Mouse (Mus musculus): ENCODE results near the gene Ap3s2.

The Ap3s2 gene

DNA sequence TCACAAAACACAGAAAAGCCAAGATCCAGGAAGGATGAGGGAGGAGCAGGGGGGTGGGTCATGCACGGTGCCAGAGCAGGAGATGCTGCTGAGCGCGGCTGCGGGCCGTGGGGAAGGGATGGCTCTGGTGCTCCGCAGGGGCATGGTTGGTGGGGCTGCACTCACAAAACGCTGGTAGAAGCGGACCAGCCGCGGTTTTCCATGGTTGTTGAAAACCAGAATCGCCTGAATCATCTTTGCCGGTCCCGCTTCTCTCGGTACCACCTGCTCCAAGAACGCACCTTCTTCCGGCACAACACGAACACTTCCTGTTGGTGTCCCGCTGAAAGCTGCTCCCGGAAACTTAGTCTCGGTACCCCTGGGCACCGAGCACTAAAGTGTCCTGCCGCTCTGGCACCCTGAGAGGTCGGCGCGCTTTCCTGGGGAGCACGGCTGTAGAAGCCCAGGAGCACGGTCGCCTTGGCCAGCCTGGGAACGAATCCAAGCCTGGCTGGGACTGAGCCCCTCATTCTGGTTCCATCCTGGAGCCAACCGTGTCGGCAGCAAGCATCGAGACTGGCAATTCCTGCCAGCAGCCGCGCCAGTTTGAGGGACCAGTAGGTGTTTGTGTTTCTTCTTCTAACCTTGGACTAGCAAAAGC is at the start of gene Ap3s2:
Gene Ap3s2, minus strand, starts transcription at position 306 of the 640 bp plus-strand sequence.
- DNase-seq (ENCODE audit: low read depth, low spot score): peak; percentile 92

DNA sequence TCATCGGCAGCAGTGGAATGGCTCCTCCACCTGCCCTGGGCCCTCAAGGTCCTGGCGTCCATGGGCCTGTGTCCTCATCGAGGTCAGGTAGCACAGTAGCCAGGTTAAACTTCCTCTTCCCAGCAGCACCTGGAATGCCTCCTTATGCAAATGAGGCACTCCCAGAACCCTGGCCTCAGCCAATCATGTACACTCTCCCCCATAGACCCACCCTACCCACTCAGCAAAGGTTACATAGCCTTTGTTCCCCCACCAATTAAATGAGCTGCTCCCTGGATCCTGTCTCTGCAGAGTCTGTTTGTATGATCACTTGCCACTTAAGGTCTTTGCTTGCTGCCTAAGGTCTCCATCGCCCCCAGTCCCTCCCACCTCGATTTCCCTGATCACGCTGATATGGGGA is 47.9 kb upstream of the Ap3s2 start:
- DNase-seq (ENCODE audit: low read depth, low spot score): no peak

GRCm38 (mm10) chr7:79961600-79961999 is 41.2 kb upstream of the Ap3s2 start:
- no peak for DNase-seq (ENCODE audit: low read depth, low spot score)

DNA sequence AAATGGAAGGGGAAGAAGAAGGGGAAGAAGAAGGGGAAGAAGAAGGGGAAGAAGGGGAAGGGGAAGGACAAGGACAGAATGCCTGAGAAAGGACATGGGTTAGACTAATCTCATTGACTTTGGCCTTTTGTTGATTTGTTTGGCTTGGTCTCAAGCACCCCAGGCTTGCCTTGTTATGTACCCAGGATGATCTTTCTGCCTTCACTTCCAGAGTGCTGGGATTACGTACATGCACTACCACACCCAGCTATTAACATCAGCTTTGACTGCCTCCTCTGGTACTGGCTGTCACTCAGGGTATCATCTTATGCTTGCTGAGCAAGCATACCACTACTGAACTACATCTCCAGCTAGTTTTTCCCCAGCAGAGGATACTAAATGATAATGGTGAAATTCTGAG is 35.7 kb upstream of the Ap3s2 start:
- DNase-seq (ENCODE audit: low read depth, low spot score): no peak

GRCm38 (mm10) chr7:79954890-79955289 is 34.4 kb upstream of the Ap3s2 start:
- no peak for DNase-seq (ENCODE audit: low read depth, low spot score)

GRCm38 (mm10) chr7:79951038-79951437 is 30.6 kb upstream of the Ap3s2 start:
- DNase-seq (ENCODE audit: low read depth, low spot score): no peak

DNA sequence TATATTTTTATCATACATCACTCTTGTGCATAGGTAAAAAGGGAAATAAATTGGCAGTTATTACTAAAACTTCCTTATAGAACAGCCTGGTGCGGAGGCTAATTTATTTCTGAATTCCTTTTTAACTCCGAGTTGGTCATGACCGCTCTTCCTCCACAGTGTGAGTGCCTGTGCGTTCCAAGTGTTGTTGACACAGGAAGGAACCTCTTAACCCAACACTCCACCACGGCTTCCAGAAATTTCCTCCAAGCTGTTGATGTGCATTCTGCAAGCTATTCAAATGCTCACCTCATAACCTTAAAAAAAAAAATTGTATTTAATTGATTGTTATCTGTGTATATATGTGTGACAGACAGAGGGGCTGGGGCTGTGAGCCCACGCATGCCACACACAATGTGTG is 29.8 kb upstream of the Ap3s2 start:
- DNase-seq (ENCODE audit: low read depth, low spot score): no peak

DNA sequence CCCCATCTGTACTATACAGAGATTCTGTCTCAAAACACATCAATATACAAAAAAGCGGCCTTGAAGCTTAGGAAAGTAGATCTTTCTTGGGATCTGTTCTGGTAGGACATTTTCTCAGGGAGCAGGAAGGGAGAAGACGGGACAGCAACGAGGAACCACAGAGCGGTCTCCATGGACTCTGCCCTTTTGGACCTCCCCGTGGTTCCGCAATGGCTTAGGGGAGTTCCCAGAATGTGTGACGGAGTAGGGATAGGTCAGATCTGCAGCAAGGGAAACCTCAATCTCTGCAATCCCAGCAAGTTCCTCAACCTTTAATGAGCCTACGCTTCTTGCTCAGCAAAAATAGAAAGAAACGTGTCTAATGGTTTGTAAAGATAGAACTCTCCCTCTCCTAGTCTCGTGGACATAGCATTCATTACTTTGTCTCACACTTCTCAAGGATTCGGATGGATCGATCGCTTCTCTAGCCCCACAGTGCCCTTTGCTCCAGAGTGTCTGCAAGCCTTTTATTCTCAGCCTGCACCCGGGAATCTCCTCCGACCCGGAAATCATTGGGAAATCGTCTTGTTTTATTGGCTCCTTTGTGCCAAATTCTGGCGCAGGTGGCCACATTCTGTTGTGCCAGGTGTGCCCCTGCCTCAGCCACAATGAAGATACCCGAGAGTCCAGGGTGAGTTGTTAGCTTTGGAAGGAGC is 15.2 kb upstream of the Ap3s2 start:
- peak; percentile 7 for DNase-seq (ENCODE audit: low read depth, low spot score)

GRCm38 (mm10) chr7:79934862-79935510 is 14.5 kb upstream of the Ap3s2 start, which contains the start of gene Arpin:
Arpin (minus strand) TSS chr7:79935359.
- DNase-seq (ENCODE audit: low read depth, low spot score): peak; percentile 72

GRCm38 (mm10) chr7:79934461-79934860 is 14.0 kb upstream of the Ap3s2 start:
- DNase-seq (ENCODE audit: low read depth, low spot score): no peak

DNA sequence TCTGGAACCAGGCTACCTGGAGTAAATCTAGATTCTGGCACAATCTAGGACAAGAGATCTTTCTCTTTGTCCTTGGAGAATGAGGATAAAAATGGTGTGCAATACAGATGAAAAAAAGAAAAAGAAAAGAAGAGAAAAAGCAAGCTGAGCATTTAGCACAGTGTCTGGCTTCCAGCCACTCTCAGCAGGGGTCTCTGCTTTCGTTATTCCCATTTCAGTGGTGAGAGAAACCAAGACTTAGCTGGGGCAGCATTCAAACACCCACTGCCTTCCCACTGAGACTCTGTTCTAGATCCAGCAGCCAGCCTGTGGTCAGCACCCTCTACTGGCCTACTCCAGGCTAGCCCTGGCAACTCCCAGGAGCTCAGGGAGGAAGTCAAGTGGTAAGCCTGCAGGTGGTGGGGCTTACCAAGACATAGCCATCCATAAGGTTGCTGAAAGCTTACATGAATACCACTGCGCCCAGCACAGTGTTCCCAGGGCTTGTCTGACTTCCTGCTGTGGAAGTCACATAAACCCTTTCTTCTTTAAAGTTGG is 8.1 kb upstream of the Ap3s2 start:
- DNase-seq (ENCODE audit: low read depth, low spot score): no peak

GRCm38 (mm10) chr7:79914556-79914955 is 5.9 kb downstream of the Ap3s2 start:
- peak; percentile 64 for DNase-seq (ENCODE audit: low read depth, low spot score)

- no peak for DNase-seq (ENCODE audit: low read depth, low spot score)
These were observed 13.1 kb downstream of the Ap3s2 start for GRCm38 (mm10) chr7:79907356-79907755.

- DNase-seq (ENCODE audit: low read depth, low spot score): no peak
These were observed 13.5 kb downstream of the Ap3s2 start for GRCm38 (mm10) chr7:79906914-79907313.

DNA sequence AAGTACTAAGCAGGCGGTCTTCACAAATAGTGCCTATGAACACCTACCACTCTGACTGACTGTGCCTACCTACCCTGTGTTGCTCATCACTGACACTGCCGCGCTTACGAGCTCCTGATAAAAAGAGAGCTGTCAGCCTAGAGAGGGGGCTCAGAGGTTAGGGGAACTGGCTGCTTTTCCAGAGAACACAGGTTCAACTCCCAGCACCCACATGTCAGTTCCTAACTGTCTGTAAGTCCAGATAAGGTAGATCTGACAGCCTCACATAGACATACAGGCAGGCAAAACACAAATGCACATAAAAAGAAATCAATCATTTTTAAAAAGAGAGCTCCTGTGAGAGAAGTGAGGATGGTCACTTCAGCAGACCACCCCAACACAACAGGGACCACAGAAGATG is 15.3 kb downstream of the Ap3s2 start:
- no peak for DNase-seq (ENCODE audit: low read depth, low spot score)

- DNase-seq (ENCODE audit: low read depth, low spot score): no peak
These were observed 17.2 kb downstream of the Ap3s2 start for GRCm38 (mm10) chr7:79903160-79903792.

DNA sequence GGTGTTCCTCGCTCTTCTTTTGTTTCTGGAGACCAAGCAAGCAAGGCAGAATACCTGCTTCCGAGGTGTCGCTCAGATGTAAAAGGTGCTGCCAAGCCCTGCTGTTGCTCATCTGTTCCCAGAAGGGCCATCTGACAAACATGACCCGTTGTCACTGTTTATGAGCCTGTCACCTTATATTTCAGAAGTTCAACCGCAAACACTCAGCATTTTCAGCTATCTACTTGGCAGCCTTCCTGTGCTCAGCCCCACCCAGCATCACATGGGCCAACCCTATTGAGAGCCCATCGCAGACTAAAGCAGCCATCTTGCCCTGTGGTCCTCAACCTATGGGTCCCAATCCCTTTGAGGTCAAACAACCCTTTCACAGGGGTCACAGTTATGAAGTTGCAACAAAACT is 19.7 kb downstream of the Ap3s2 start:
- no peak for DNase-seq (ENCODE audit: low read depth, low spot score)

DNA sequence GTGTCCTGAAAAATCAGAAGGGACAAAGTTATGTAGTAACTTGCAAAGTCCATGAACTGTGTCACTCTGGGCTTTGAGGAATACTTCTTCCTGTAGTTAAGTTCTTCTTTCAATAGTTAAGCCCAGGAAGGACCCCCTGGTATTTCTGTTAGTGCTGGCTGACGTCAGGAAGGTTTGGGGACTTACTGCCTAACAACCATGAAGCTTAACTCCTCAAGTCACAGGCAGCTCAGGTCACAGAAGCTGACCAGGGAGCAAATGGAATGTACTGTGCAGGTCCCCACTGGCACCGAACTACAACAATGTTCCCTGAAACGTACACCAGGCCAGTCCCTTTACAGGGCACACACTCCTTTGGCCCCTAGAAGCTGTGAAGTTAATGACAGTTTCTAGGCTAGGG is 25.2 kb downstream of the Ap3s2 start:
- no peak for DNase-seq (ENCODE audit: low read depth, low spot score)

GRCm38 (mm10) chr7:79894790-79895189 is 25.7 kb downstream of the Ap3s2 start:
- DNase-seq (ENCODE audit: low read depth, low spot score): no peak

DNA sequence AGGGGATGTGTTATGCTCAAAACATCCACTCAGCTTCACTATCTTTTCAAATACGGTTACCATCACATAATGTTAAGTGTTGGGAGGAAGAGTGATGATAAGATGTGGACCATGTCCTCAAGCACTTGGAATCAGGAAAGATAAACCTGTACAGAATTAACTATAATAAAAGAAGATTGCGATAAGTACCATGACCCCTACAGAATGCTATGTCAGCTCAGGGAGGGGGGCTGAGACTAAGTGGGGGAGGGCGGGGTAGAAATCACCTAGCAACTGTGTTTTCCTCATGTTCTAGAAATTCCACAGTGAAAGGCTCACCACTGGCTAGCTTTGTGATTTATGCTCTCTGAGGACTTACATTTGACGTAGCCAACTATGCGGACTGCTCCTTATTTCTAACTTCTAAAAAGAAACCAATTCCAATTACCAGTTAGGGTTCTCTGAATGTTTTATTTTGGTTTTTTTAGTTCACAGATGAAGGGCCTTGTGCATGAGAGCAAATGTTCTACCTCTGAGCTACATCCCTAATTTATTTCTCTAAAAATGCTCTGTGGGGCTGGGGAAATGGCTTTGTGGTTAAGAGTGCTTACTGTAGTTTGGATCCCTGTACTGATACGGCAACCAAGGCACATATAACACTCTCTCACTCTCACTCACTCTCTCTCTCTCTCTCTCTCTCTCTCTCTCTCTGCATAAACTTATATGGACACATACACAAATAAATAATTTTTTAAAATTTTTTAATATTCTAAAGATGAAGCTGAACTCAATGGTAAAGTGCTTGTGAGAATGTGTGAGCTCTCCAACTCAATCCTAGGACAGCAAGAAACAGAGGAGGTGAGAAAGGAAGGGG is 27.6 kb downstream of the Ap3s2 start:
- DNase-seq (ENCODE audit: low read depth, low spot score): peak; percentile 15
